ENCODE assay signal across 12 mouse cellular contexts in the genomic region with DNA sequence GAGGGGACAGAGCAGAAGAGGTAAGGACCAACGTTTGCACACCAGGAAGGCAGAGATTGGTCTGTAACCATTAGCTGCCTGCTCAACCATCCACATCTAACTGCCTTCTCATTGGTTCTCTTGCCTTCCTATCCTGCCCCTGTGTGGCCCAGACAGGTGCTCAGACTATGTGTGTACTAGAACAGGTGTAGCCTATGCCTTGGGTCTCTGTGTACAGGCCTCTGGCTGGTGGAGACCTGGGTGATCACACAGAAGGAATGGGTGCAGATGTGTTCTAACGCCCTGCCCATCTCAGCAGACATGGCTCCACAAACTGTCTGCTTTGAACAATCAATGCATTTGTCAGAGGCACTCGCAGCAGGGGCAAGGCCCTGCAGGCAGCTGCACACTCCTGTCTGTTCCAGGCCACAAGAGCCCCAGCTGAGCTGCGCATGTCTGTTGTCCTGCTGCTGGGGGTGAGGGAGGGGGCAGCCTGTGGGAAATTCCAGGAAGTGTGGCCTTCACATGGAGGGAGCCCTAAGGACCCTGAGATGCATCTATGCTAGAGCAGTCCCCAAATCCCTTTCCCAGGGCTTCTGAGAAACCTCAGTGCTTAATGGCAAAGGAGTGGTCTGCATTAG.
DNase-seq lines count a peak whose midpoint lies in the region; ATAC-seq and TF ChIP-seq lines count a peak whose summit lies in the region.
"Had no signal": no experiment of that assay in that cellular context is flagged by ENCODE, and none has a peak within 500 bp of the region (broad histone marks: within the 10 kb centered on the region; RNA-seq: fewer than 3 reads in every experiment).

No protein-coding gene starts in this region.

- peak overlapping the region; percentile 65; the same call in 1 of the 2 replicates for H3K27ac ChIP-seq in forebrain, embryonic 12.5 days
- no peak overlapping the region for H3K27ac ChIP-seq in forebrain, embryonic 11.5 days (ENCODE audit: low read depth, low read length)
- H3K27ac ChIP-seq in stomach, embryonic 14.5 days (ENCODE audit: low read length), result no peak overlapping the region
- H3K27ac ChIP-seq in stomach, postnatal 0 days (replicated peaks), result no peak overlapping the region
- no peak overlapping the region for H3K27ac ChIP-seq in limb, embryonic 14.5 days (replicated peaks; ENCODE audit: low read depth, low read length)
- no peak overlapping the region for H3K27ac ChIP-seq in stomach, embryonic 16.5 days (ENCODE audit: low read length)
- H3K27ac ChIP-seq: gastrocnemius, adult 2 months; hindbrain, embryonic 15.5 days had no signal

- no peak for TF ChIP-seq CTCF in stomach, postnatal 0 days (IDR thresholded peaks at IDR 0.05; ENCODE audit: low read depth)

- H3K4me3 ChIP-seq in forebrain, embryonic 12.5 days (replicated peaks), result no peak overlapping the region
- no peak overlapping the region for H3K4me3 ChIP-seq in forebrain, embryonic 11.5 days (ENCODE audit: low read depth, low read length)
- H3K4me3 ChIP-seq in stomach, embryonic 14.5 days (ENCODE audit: low read depth, low read length), result no peak overlapping the region
- H3K4me3 ChIP-seq in stomach, postnatal 0 days (ENCODE audit: low read depth, low read length), result no peak overlapping the region
- no peak overlapping the region for H3K4me3 ChIP-seq in limb, embryonic 14.5 days (replicated peaks; ENCODE audit: low read length)
- no peak overlapping the region for H3K4me3 ChIP-seq in stomach, embryonic 16.5 days (replicated peaks; ENCODE audit: low read length)
- H3K4me3 ChIP-seq: gastrocnemius, adult 2 months; hindbrain, embryonic 15.5 days had no signal

- H3K4me2 ChIP-seq in forebrain, embryonic 12.5 days, result no peak overlapping the region
- H3K4me2 ChIP-seq in forebrain, embryonic 11.5 days (ENCODE audit: low read depth, low read length, severe bottlenecking), result no peak overlapping the region
- H3K4me2 ChIP-seq in stomach, embryonic 14.5 days (replicated peaks; ENCODE audit: low read depth, low read length), result no peak overlapping the region
- H3K4me2 ChIP-seq in stomach, postnatal 0 days (replicated peaks; ENCODE audit: low read depth), result no peak overlapping the region
- H3K4me2 ChIP-seq in limb, embryonic 14.5 days (replicated peaks; ENCODE audit: low read depth, low read length, severe bottlenecking), result no peak overlapping the region
- no peak overlapping the region for H3K4me2 ChIP-seq in stomach, embryonic 16.5 days (ENCODE audit: low read depth, low read length)
- H3K4me2 ChIP-seq: hindbrain, embryonic 15.5 days had no signal

- peaks cover 8% of the 10 kb centered on the region; the same call in 1 of the 2 replicates for H3K27me3 ChIP-seq in forebrain, embryonic 12.5 days
- H3K27me3 ChIP-seq in forebrain, embryonic 11.5 days (ENCODE audit: control insufficient read depth, insufficient read depth, low read length), result no peaks in the 10 kb centered on the region
- H3K27me3 ChIP-seq in stomach, embryonic 14.5 days (ENCODE audit: control insufficient read depth, insufficient read depth, low read length), result no peaks in the 10 kb centered on the region
- H3K27me3 ChIP-seq in stomach, postnatal 0 days (ENCODE audit: control insufficient read depth, insufficient read depth, low read length), result no peaks in the 10 kb centered on the region
- H3K27me3 ChIP-seq in limb, embryonic 14.5 days (ENCODE audit: control insufficient read depth, insufficient read depth, low read length), result no peaks in the 10 kb centered on the region
- no peaks in the 10 kb centered on the region for H3K27me3 ChIP-seq in stomach, embryonic 16.5 days (ENCODE audit: control insufficient read depth, insufficient read depth, low read length)
- H3K27me3 ChIP-seq: hindbrain, embryonic 15.5 days had no signal

- ATAC-seq in forebrain, embryonic 12.5 days (ENCODE audit: low FRiP score), result peak; percentile 67
- no peak for ATAC-seq in forebrain, embryonic 11.5 days (replicated peaks; ENCODE audit: low FRiP score)
- ATAC-seq in stomach, embryonic 14.5 days (ENCODE audit: insufficient number of reproducible peaks, insufficient read depth, low FRiP score, low read depth), result peak; percentile 21; the same call in 1 of the 2 replicates
- ATAC-seq in stomach, postnatal 0 days (ENCODE audit: low FRiP score, low TSS enrichment), result no peak
- ATAC-seq in limb, embryonic 14.5 days (ENCODE audit: low FRiP score, low read depth), result peak; percentile 38; the same call in 1 of the 2 replicates
- peak; percentile 45 for ATAC-seq in stomach, embryonic 16.5 days (ENCODE audit: insufficient read depth, low FRiP score)

- no peak for TF ChIP-seq POLR2A in limb, embryonic 14.5 days (IDR thresholded peaks at IDR 0.05; ENCODE audit: borderline replicate concordance, extremely low read depth, insufficient read depth, insufficient read length)

- 24% methylated on average over 4 of the region's 4 CpGs for WGBS in forebrain, embryonic 12.5 days
- WGBS in forebrain, embryonic 11.5 days, result 36% methylated on average over 4 of the region's 4 CpGs
- 43% methylated on average over 4 of the region's 4 CpGs for WGBS in stomach, embryonic 14.5 days
- WGBS in stomach, postnatal 0 days, result 52% methylated on average over 4 of the region's 4 CpGs
- WGBS in limb, embryonic 14.5 days, result 20% methylated on average over 4 of the region's 4 CpGs
- 49% methylated on average over 4 of the region's 4 CpGs for WGBS in stomach, embryonic 16.5 days

- TF ChIP-seq EP300 in stomach, postnatal 0 days (optimal IDR thresholded peaks at IDR 0.05), result no peak

- intact Hi-C loops in left cerebral cortex, postnatal 14 days (cut with DNase I), result no loop called here

- no peaks in the 10 kb centered on the region for H3K9me3 ChIP-seq in forebrain, embryonic 12.5 days
- H3K9me3 ChIP-seq in forebrain, embryonic 11.5 days (ENCODE audit: control insufficient read depth, low read length), result no peaks in the 10 kb centered on the region
- no peaks in the 10 kb centered on the region for H3K9me3 ChIP-seq in stomach, embryonic 14.5 days (ENCODE audit: control insufficient read depth, low read depth, low read length)
- H3K9me3 ChIP-seq in stomach, postnatal 0 days (ENCODE audit: control insufficient read depth, low read length), result no peaks in the 10 kb centered on the region
- H3K9me3 ChIP-seq in limb, embryonic 14.5 days (ENCODE audit: control insufficient read depth, low read length), result 0 out of 2 replicates have a peak, but pooled peaks cover 3% of the 10 kb centered on the region
- H3K9me3 ChIP-seq in stomach, embryonic 16.5 days (replicated peaks; ENCODE audit: control insufficient read depth, low read length), result no peaks in the 10 kb centered on the region
- H3K9me3 ChIP-seq: hindbrain, embryonic 15.5 days had no signal

- H3K36me3 ChIP-seq in forebrain, embryonic 12.5 days (replicated peaks), result no peaks in the 10 kb centered on the region
- no peaks in the 10 kb centered on the region for H3K36me3 ChIP-seq in forebrain, embryonic 11.5 days (ENCODE audit: control insufficient read depth, insufficient read depth, low read length)
- no peaks in the 10 kb centered on the region for H3K36me3 ChIP-seq in stomach, embryonic 14.5 days (ENCODE audit: control insufficient read depth, insufficient read depth, low read length)
- no peaks in the 10 kb centered on the region for H3K36me3 ChIP-seq in stomach, postnatal 0 days (ENCODE audit: control insufficient read depth, insufficient read depth, low read length)
- no peaks in the 10 kb centered on the region for H3K36me3 ChIP-seq in limb, embryonic 14.5 days (ENCODE audit: control insufficient read depth, insufficient read depth, low read length)
- H3K36me3 ChIP-seq in stomach, embryonic 16.5 days (ENCODE audit: control insufficient read depth, insufficient read depth, low read length), result no peaks in the 10 kb centered on the region
- H3K36me3 ChIP-seq: hindbrain, embryonic 15.5 days had no signal

- H3K9ac ChIP-seq in forebrain, embryonic 12.5 days, result no peak overlapping the region
- no peak overlapping the region; the same call in 1 of the 2 replicates for H3K9ac ChIP-seq in forebrain, embryonic 11.5 days (ENCODE audit: low read length)
- H3K9ac ChIP-seq in stomach, embryonic 14.5 days (replicated peaks; ENCODE audit: low read depth, low read length), result no peak overlapping the region
- H3K9ac ChIP-seq in stomach, postnatal 0 days (ENCODE audit: low read length), result no peak overlapping the region
- H3K9ac ChIP-seq in limb, embryonic 14.5 days (ENCODE audit: low read depth, low read length, severe bottlenecking), result no peak overlapping the region
- no peak overlapping the region for H3K9ac ChIP-seq in stomach, embryonic 16.5 days (ENCODE audit: low read length)
- H3K9ac ChIP-seq: hindbrain, embryonic 15.5 days had no signal

- H3K4me1 ChIP-seq in forebrain, embryonic 12.5 days, result peaks cover 42% of the 10 kb centered on the region
- peaks cover 6% of the 10 kb centered on the region; the same call in 1 of the 2 replicates for H3K4me1 ChIP-seq in forebrain, embryonic 11.5 days (replicated peaks; ENCODE audit: control insufficient read depth, insufficient read depth, low read length)
- peaks cover 10% of the 10 kb centered on the region; the same call in 1 of the 2 replicates for H3K4me1 ChIP-seq in stomach, embryonic 14.5 days (ENCODE audit: control insufficient read depth, insufficient read depth, low read length)
- no peaks in the 10 kb centered on the region for H3K4me1 ChIP-seq in stomach, postnatal 0 days (replicated peaks; ENCODE audit: control insufficient read depth, insufficient read depth)
- peaks cover 27% of the 10 kb centered on the region for H3K4me1 ChIP-seq in limb, embryonic 14.5 days (ENCODE audit: control insufficient read depth, insufficient read depth, low read length)
- H3K4me1 ChIP-seq in stomach, embryonic 16.5 days (ENCODE audit: control insufficient read depth, insufficient read depth, low read length), result peaks cover 14% of the 10 kb centered on the region

- no peak for DNase-seq in forebrain, embryonic 11.5 days (ENCODE audit: low spot score)
- no peak for DNase-seq in stomach, postnatal 0 days (ENCODE audit: low spot score)
- DNase-seq in limb, embryonic 14.5 days (ENCODE audit: low spot score), result no peak
- no peak for DNase-seq in right cerebral cortex, postnatal 14 days
- no peak for DNase-seq in left cerebral cortex, postnatal 14 days (ENCODE audit: low spot score in 2 of 2)
- DNase-seq: cerebellum, adult 8-10 months; gastrocnemius, adult 2 months; thymus, adult 2 months had no signal

Comparison
In these comparisons a context has a peak if more than half of its experiments do, and no peak if none do; other contexts are left out.
1. ATAC-seq: peak in forebrain, embryonic 12.5 days (single experiment), stomach, embryonic 14.5 days (single experiment), limb, embryonic 14.5 days (single experiment) and stomach, embryonic 16.5 days (single experiment); none in forebrain, embryonic 11.5 days (single experiment) and stomach, postnatal 0 days (single experiment).